Mouse (Mus musculus): Measurements from ENCODE around the gene Tekt3.

The Tekt3 gene

GRCm38 (mm10) chr11:63061446-63061845 lies at the start of gene Tekt3:
Tekt3 (plus strand) TSS chr11:63061654.
- DNase-seq (ENCODE audit: low read depth): no peak

GRCm38 (mm10) chr11:63017327-63018082 lies 43.9 kb upstream of the Tekt3 start:
- no peak for DNase-seq (ENCODE audit: low read depth)

GRCm38 (mm10) chr11:63018083-63018622 lies 43.3 kb upstream of the Tekt3 start:
- no peak for DNase-seq (ENCODE audit: low read depth)

GRCm38 (mm10) chr11:63020633-63021032 lies 40.8 kb upstream of the Tekt3 start:
- peak; percentile 13 for DNase-seq (ENCODE audit: low read depth)

GRCm38 (mm10) chr11:63021141-63021806 lies 40.2 kb upstream of the Tekt3 start:
- DNase-seq (ENCODE audit: low read depth): no peak

GRCm38 (mm10) chr11:63023461-63023860 lies 38.0 kb upstream of the Tekt3 start:
- no peak for DNase-seq (ENCODE audit: low read depth)

- no peak for DNase-seq (ENCODE audit: low read depth)
Measured at GRCm38 (mm10) chr11:63024136-63024535, 37.3 kb upstream of the Tekt3 start.

GRCm38 (mm10) chr11:63025476-63025875 lies 36.0 kb upstream of the Tekt3 start:
- no peak for DNase-seq (ENCODE audit: low read depth)

GRCm38 (mm10) chr11:63026651-63027141 lies 34.8 kb upstream of the Tekt3 start:
- no peak for DNase-seq (ENCODE audit: low read depth)

- no peak for DNase-seq (ENCODE audit: low read depth)
Measured at GRCm38 (mm10) chr11:63028131-63028530, 33.3 kb upstream of the Tekt3 start.

GRCm38 (mm10) chr11:63029148-63029714 lies 32.2 kb upstream of the Tekt3 start:
- no peak for DNase-seq (ENCODE audit: low read depth)

GRCm38 (mm10) chr11:63029721-63030120 lies 31.7 kb upstream of the Tekt3 start:
- no peak for DNase-seq (ENCODE audit: low read depth)

GRCm38 (mm10) chr11:63035420-63036211 lies 25.8 kb upstream of the Tekt3 start:
- no peak for DNase-seq (ENCODE audit: low read depth)

- no peak for DNase-seq (ENCODE audit: low read depth)
Measured at GRCm38 (mm10) chr11:63040002-63040661, 21.3 kb upstream of the Tekt3 start.

GRCm38 (mm10) chr11:63045771-63046170 lies 15.7 kb upstream of the Tekt3 start:
- DNase-seq (ENCODE audit: low read depth): no peak

- DNase-seq (ENCODE audit: low read depth): peak; percentile 29
Measured at GRCm38 (mm10) chr11:63046380-63046779, 15.1 kb upstream of the Tekt3 start.

- DNase-seq (ENCODE audit: low read depth): no peak
Measured at GRCm38 (mm10) chr11:63050362-63050932, 11.0 kb upstream of the Tekt3 start.

GRCm38 (mm10) chr11:63051041-63051440 lies 10.4 kb upstream of the Tekt3 start:
- peak; percentile 17 for DNase-seq (ENCODE audit: low read depth)

- no peak for DNase-seq (ENCODE audit: low read depth)
Measured at GRCm38 (mm10) chr11:63051996-63052395, 9.5 kb upstream of the Tekt3 start.

- DNase-seq (ENCODE audit: low read depth): no peak
Measured at GRCm38 (mm10) chr11:63055596-63055995, 5.9 kb upstream of the Tekt3 start.

GRCm38 (mm10) chr11:63058375-63058952 lies 3.0 kb upstream of the Tekt3 start:
- no peak for DNase-seq (ENCODE audit: low read depth)

Measured in c-Kit-positive CD71-negative TER-119-negative erythroid progenitor cells, embryonic 14.5 days (primary cell).